Mouse (Mus musculus) G1E (cell line): ENCODE measurements around the gene Plekho1. TPM values are rescaled to one million over a fixed set of nuclear protein-coding genes. Genes with fewer than 3 reads are reported as not detected.
"Not testable (repeated sequence)": the region's sequence is repeated elsewhere in the genome, so short reads cannot be mapped to it uniquely, and the experiment has no call there.

Experiments
- ATAC-seq: 2 replicates; pipeline ENCODE4 v1.8.0; 2016; ENCODE audit warnings: mild to moderate bottlenecking; ENCODE audit not compliant: insufficient number of reproducible peaks, poor library complexity, low FRiP score, severe bottlenecking; ENCODE audit errors: extremely low read depth
- DNase-seq: peaks from one replicate; pipeline ENCODE4 v3.0.0; 2012; ENCODE audit warnings: low spot score
- H3K27me3 ChIP-seq: 2 replicates; pipeline ENCODE4 v1.6.1; 2012; ENCODE audit warnings: mild to moderate bottlenecking, low read length, inconsistent platforms; ENCODE audit not compliant: insufficient read depth
- H3K36me3 ChIP-seq: replicated peaks from 2 replicates; pipeline ENCODE3; 2012; ENCODE audit warnings: mild to moderate bottlenecking, inconsistent platforms
- H3K4me1 ChIP-seq: 2 replicates; pipeline ENCODE4 v1.6.1; 2012; ENCODE audit warnings: low read depth, low read length, inconsistent platforms, mixed read lengths; ENCODE audit not compliant: insufficient read depth
- H3K4me3 ChIP-seq: 2 replicates; pipeline ENCODE4 v1.5.1; 2012; ENCODE audit warnings: low read depth, mild to moderate bottlenecking, inconsistent platforms, low read length, moderate library complexity, mixed read lengths
- H3K9me3 ChIP-seq: replicated peaks from 2 replicates; pipeline ENCODE4 v1.6.1; 2012; ENCODE audit warnings: inconsistent platforms
- CTCF ChIP-seq: IDR thresholded peaks from 2 replicates; pipeline ENCODE4 v1.5.1; 2012; ENCODE audit warnings: low read depth, low read length, inconsistent platforms, mixed read lengths
- GATA1 ChIP-seq: IDR thresholded peaks from 2 replicates; pipeline ENCODE4 v1.6.1; 2012; ENCODE audit warnings: borderline replicate concordance, low read length, inconsistent platforms, mixed read lengths
- GATA2 ChIP-seq: IDR thresholded peaks from 2 replicates; pipeline ENCODE4 v1.6.1; 2012; ENCODE audit warnings: low read depth, low read length, inconsistent platforms, borderline replicate concordance
- POLR2AphosphoS5 ChIP-seq: IDR thresholded peaks from 2 replicates; pipeline ENCODE4 v1.6.1; 2012; ENCODE audit warnings: low read depth, low read length, inconsistent platforms; ENCODE audit not compliant: insufficient replicate concordance
- TAL1 ChIP-seq: conservative IDR thresholded peaks from 2 replicates; pipeline ENCODE4 v1.6.1; 2012; ENCODE audit warnings: low read depth, low read length, inconsistent platforms, mixed read lengths
- polyA plus RNA-seq: library from polyadenylated mRNA; stranded (reverse); fragments of >175 nt; gene quantifications from 2 replicates; pipeline ENCODE4 v1.2.3, GENCODE M21; 2012
- total RNA-seq, 2 experiments: library from RNA; stranded (forward) in 1 of 2; stranded (reverse) in 1 of 2; fragments of 200-1000 nt in 1 of 2; fragments of >200 nt in 1 of 2; fragmentation: Nextera tagmentation in 1 of 2; gene quantifications; 2 replicates each; pipeline ENCODE4 v1.2.3; 2014 to 2017

Gene Plekho1
- total and polyA plus RNA-seq, 3 experiments: 5.7 to 10.9 (median 9.7) TPM

- peaks cover 18% of the 10 kb centered on the region for H3K4me1 ChIP-seq
- H3K36me3 ChIP-seq: no peaks in the 10 kb centered on the region
- peaks cover 5% of the 10 kb centered on the region for H3K9me3 ChIP-seq
- TF ChIP-seq POLR2AphosphoS5 (no peak), TAL1 (no peak), CTCF (no peak), GATA1 (no peak), GATA2 (no peak)
- no peak overlapping the region for H3K4me3 ChIP-seq
- DNase-seq (no peak), ATAC-seq (no peak)
- peaks cover 49% of the 10 kb centered on the region for H3K27me3 ChIP-seq
These were observed 15.4 kb downstream of the Plekho1 start for GRCm38 (mm10) chr3:95980276-95980970.

- H3K9me3 ChIP-seq: no peaks in the 10 kb centered on the region
- peaks cover 14% of the 10 kb centered on the region for H3K4me1 ChIP-seq
- H3K4me3 ChIP-seq: no peak overlapping the region
- ATAC-seq: no peak
- DNase-seq: no peak
- TF ChIP-seq TAL1: no peak
- TF ChIP-seq GATA2: no peak
- TF ChIP-seq CTCF: no peak
- TF ChIP-seq GATA1: no peak
- no peak for TF ChIP-seq POLR2AphosphoS5
- peaks cover 47% of the 10 kb centered on the region for H3K27me3 ChIP-seq
- H3K36me3 ChIP-seq: no peaks in the 10 kb centered on the region
These were observed 17.5 kb downstream of the Plekho1 start for GRCm38 (mm10) chr3:95978265-95978664.

- peaks cover 51% of the 10 kb centered on the region for H3K27me3 ChIP-seq
- not testable (repeated sequence) for DNase-seq, H3K4me3 ChIP-seq, ATAC-seq, H3K9me3 ChIP-seq, H3K36me3 ChIP-seq
- peaks cover 16% of the 10 kb centered on the region for H3K4me1 ChIP-seq
These were observed 18.2 kb downstream of the Plekho1 start for GRCm38 (mm10) chr3:95977587-95977986.

GRCm38 (mm10) chr3:95977079-95977478 lies 18.7 kb downstream of the Plekho1 start:
- Histone ChIP-seq H3K4me1 (peaks cover 16% of the 10 kb centered on the region), H3K36me3 (no peaks in the 10 kb centered on the region), H3K4me3 (no peak overlapping the region), H3K27me3 (peaks cover 51% of the 10 kb centered on the region), H3K9me3 (no peaks in the 10 kb centered on the region)
- ATAC-seq (no peak), DNase-seq (no peak)
- TF ChIP-seq GATA1: no peak
- no peak for TF ChIP-seq TAL1
- TF ChIP-seq CTCF: no peak
- no peak for TF ChIP-seq POLR2AphosphoS5
- TF ChIP-seq GATA2: no peak

GRCm38 (mm10) chr3:95972873-95973634 lies 22.7 kb downstream of the Plekho1 start:
- H3K4me3 ChIP-seq: no peak overlapping the region
- TF ChIP-seq GATA1 (no peak), POLR2AphosphoS5 (no peak), GATA2 (no peak), TAL1 (no peak), CTCF (no peak)
- peaks cover 6% of the 10 kb centered on the region for H3K4me1 ChIP-seq
- ATAC-seq (no peak), DNase-seq (no peak)
- H3K27me3 ChIP-seq: peaks cover 41% of the 10 kb centered on the region
- H3K36me3 ChIP-seq: no peaks in the 10 kb centered on the region
- H3K9me3 ChIP-seq: no peaks in the 10 kb centered on the region

GRCm38 (mm10) chr3:95972251-95972872 lies 23.4 kb downstream of the Plekho1 start:
- TF ChIP-seq GATA2: no peak
- no peak for TF ChIP-seq POLR2AphosphoS5
- TF ChIP-seq TAL1: no peak
- no peak for TF ChIP-seq GATA1
- TF ChIP-seq CTCF: no peak
- H3K9me3 ChIP-seq: no peaks in the 10 kb centered on the region
- peaks cover 4% of the 10 kb centered on the region for H3K4me1 ChIP-seq
- H3K36me3 ChIP-seq: no peaks in the 10 kb centered on the region
- ATAC-seq (no peak), DNase-seq (no peak)
- peaks cover 40% of the 10 kb centered on the region for H3K27me3 ChIP-seq
- H3K4me3 ChIP-seq: no peak overlapping the region

- DNase-seq, H3K9me3 ChIP-seq, H3K4me3 ChIP-seq: not testable (repeated sequence)
These were observed 25.1 kb downstream of the Plekho1 start for GRCm38 (mm10) chr3:95970661-95971060.

More at GRCm38 (mm10) chr3:95970661-95971060, 25.1 kb downstream of the Plekho1 start:
- not testable (repeated sequence) for ATAC-seq, H3K36me3 ChIP-seq, H3K4me1 ChIP-seq
- H3K27me3 ChIP-seq: peaks cover 34% of the 10 kb centered on the region
